Mouse (Mus musculus) stomach, embryonic 16.5 days (tissue): ENCODE results near the gene Sbf2. TPM values are rescaled to one million over a fixed set of nuclear protein-coding genes. Genes with fewer than 3 reads are reported as not detected.

Experiments used
- ATAC-seq: fragments of 200-750 bp; cut with Nextera tagmentation; 2 replicates; pipeline ENCODE4 v1.8.0; 2017; ENCODE audit warnings: moderate number of reproducible peaks, moderate TSS enrichment; ENCODE audit not compliant: insufficient read depth, low FRiP score
- H3K27ac ChIP-seq: fragments of 300-500 bp; sonication (generic); 2 replicates; pipeline ENCODE4 v1.5.1; 2014; ENCODE audit warnings: low read length
- H3K27me3 ChIP-seq: fragments of 300-500 bp; sonication (generic); 2 replicates; pipeline ENCODE4 v1.6.1; 2014; ENCODE audit warnings: low read length, control low read depth, mixed read lengths; ENCODE audit not compliant: control insufficient read depth, insufficient read depth
- H3K36me3 ChIP-seq: fragments of 300-500 bp; sonication (generic); 2 replicates; pipeline ENCODE4 v1.6.1; 2014; ENCODE audit warnings: low read length; ENCODE audit not compliant: control insufficient read depth, insufficient read depth
- H3K4me1 ChIP-seq: fragments of 300-500 bp; sonication (generic); 2 replicates; pipeline ENCODE4 v1.6.1; 2014; ENCODE audit warnings: low read length, control low read depth, mixed read lengths; ENCODE audit not compliant: control insufficient read depth, insufficient read depth
- H3K4me2 ChIP-seq: fragments of 300-500 bp; sonication (generic); 2 replicates; pipeline ENCODE4 v1.6.1; 2014; ENCODE audit warnings: low read depth, low read length, mixed read lengths
- H3K4me3 ChIP-seq: fragments of 300-500 bp; sonication (generic); replicated peaks from 2 replicates; pipeline ENCODE4 v1.5.1; 2014; ENCODE audit warnings: mild to moderate bottlenecking, low read length
- H3K9ac ChIP-seq: fragments of 300-500 bp; sonication (generic); 2 replicates; pipeline ENCODE4 v1.6.1; 2014; ENCODE audit warnings: low read length
- H3K9me3 ChIP-seq: fragments of 300-500 bp; sonication (generic); replicated peaks from 2 replicates; pipeline ENCODE4 v1.6.1; 2016; ENCODE audit warnings: low read length, control low read depth; ENCODE audit not compliant: control insufficient read depth
- WGBS: fragments of 180-500 bp; shearing (Covaris S2); extraction: QIAGEN DNeasy Blood & Tissue Kit; methylation state at CpG from one replicate; pipeline ENCODE4 v1.1.7; 2014; 5-methylcytosine and 5-hydroxymethylcytosine counted together
- polyA plus RNA-seq: library from polyadenylated mRNA; unstranded; fragments of >200 nt; fragmentation: Nextera tagmentation; extraction: Ambion mirVana; gene quantifications from 2 replicates; pipeline ENCODE4 v1.2.1, GENCODE M21; 2015

Sbf2 gene
- polyA plus RNA-seq, 1 experiment from 2014 or later, result 31.6 TPM

- no peak overlapping the region for H3K27ac ChIP-seq
- no peaks in the 10 kb centered on the region for H3K27me3 ChIP-seq
- 67% methylated on average over 10 of the region's 10 CpGs for WGBS
- H3K36me3 ChIP-seq, result no peaks in the 10 kb centered on the region
- no peaks in the 10 kb centered on the region for H3K9me3 ChIP-seq
- ATAC-seq, result no peak
- no peak overlapping the region for H3K4me3 ChIP-seq
- no peak overlapping the region for H3K4me2 ChIP-seq
- H3K9ac ChIP-seq, result no peak overlapping the region
- H3K4me1 ChIP-seq, result no peaks in the 10 kb centered on the region
Observed at GRCm38 (mm10) chr7:110379335-110379914, 235.3 kb downstream of the Sbf2 start.

- no peak for ATAC-seq
- no peaks in the 10 kb centered on the region for H3K4me1 ChIP-seq
- 68% methylated on average over 4 of the region's 4 CpGs for WGBS
- H3K9ac ChIP-seq, result no peak overlapping the region
- no peak overlapping the region for H3K4me2 ChIP-seq
- peaks cover 12% of the 10 kb centered on the region for H3K36me3 ChIP-seq
- no peaks in the 10 kb centered on the region for H3K9me3 ChIP-seq
- no peak overlapping the region for H3K4me3 ChIP-seq
- H3K27ac ChIP-seq, result no peak overlapping the region
- no peaks in the 10 kb centered on the region for H3K27me3 ChIP-seq
Observed at GRCm38 (mm10) chr7:110372529-110372928, 242.2 kb downstream of the Sbf2 start.

- 91% methylated on average over 11 of the region's 11 CpGs for WGBS
- no peak overlapping the region for H3K4me3 ChIP-seq
- no peaks in the 10 kb centered on the region for H3K27me3 ChIP-seq
- no peak overlapping the region for H3K27ac ChIP-seq
- no peaks in the 10 kb centered on the region for H3K4me1 ChIP-seq
- no peaks in the 10 kb centered on the region for H3K9me3 ChIP-seq
- 0 out of 2 replicates have a peak, but pooled peaks cover 4% of the 10 kb centered on the region for H3K36me3 ChIP-seq
- no peak for ATAC-seq
- H3K4me2 ChIP-seq, result no peak overlapping the region
- H3K9ac ChIP-seq, result no peak overlapping the region
Observed at GRCm38 (mm10) chr7:110362005-110362404, 252.7 kb downstream of the Sbf2 start.

- no peak overlapping the region for H3K9ac ChIP-seq
- ATAC-seq, result no peak
- 80% methylated on average over 1 of the region's 1 CpGs for WGBS
- no peak overlapping the region for H3K27ac ChIP-seq
- no peaks in the 10 kb centered on the region for H3K9me3 ChIP-seq
- no peaks in the 10 kb centered on the region for H3K27me3 ChIP-seq
- H3K4me2 ChIP-seq, result no peak overlapping the region
- no peaks in the 10 kb centered on the region for H3K4me1 ChIP-seq
- 0 out of 2 replicates have a peak, but pooled peaks cover 4% of the 10 kb centered on the region for H3K36me3 ChIP-seq
- H3K4me3 ChIP-seq, result no peak overlapping the region
Observed at GRCm38 (mm10) chr7:110361516-110361915, 253.2 kb downstream of the Sbf2 start.

GRCm38 (mm10) chr7:110359391-110359790 lies 255.3 kb downstream of the Sbf2 start:
- H3K4me1 ChIP-seq, result no peaks in the 10 kb centered on the region
- no peak for ATAC-seq
- H3K9me3 ChIP-seq, result no peaks in the 10 kb centered on the region
- H3K36me3 ChIP-seq, result 0 out of 2 replicates have a peak, but pooled peaks cover 4% of the 10 kb centered on the region
- no peaks in the 10 kb centered on the region for H3K27me3 ChIP-seq
- no peak overlapping the region for H3K4me3 ChIP-seq
- WGBS, result 92% methylated on average over 2 of the region's 2 CpGs
- H3K9ac ChIP-seq, result no peak overlapping the region
- H3K27ac ChIP-seq, result no peak overlapping the region
- H3K4me2 ChIP-seq, result no peak overlapping the region

- no peak overlapping the region for H3K27ac ChIP-seq
- no peak for ATAC-seq
- H3K27me3 ChIP-seq, result no peaks in the 10 kb centered on the region
- no peaks in the 10 kb centered on the region for H3K4me1 ChIP-seq
- H3K9ac ChIP-seq, result no peak overlapping the region
- no peak overlapping the region for H3K4me3 ChIP-seq
- WGBS, result 81% methylated on average over 2 of the region's 2 CpGs
- no peak overlapping the region for H3K4me2 ChIP-seq
- H3K36me3 ChIP-seq, result no peaks in the 10 kb centered on the region
- H3K9me3 ChIP-seq, result no peaks in the 10 kb centered on the region
Observed at GRCm38 (mm10) chr7:110353971-110354370, 260.8 kb downstream of the Sbf2 start.

- no peak for ATAC-seq
- no peaks in the 10 kb centered on the region for H3K36me3 ChIP-seq
- H3K27me3 ChIP-seq, result no peaks in the 10 kb centered on the region
- no peaks in the 10 kb centered on the region for H3K9me3 ChIP-seq
- 0 out of 2 replicates have a peak, but pooled peaks cover 2% of the 10 kb centered on the region for H3K4me1 ChIP-seq
- 89% methylated on average over 1 of the region's 1 CpGs for WGBS
- no peak overlapping the region for H3K4me2 ChIP-seq
- H3K9ac ChIP-seq, result no peak overlapping the region
- H3K4me3 ChIP-seq, result no peak overlapping the region
- no peak overlapping the region for H3K27ac ChIP-seq
Observed at GRCm38 (mm10) chr7:110347250-110347649, 267.5 kb downstream of the Sbf2 start.

GRCm38 (mm10) chr7:110337601-110338000 lies 277.1 kb downstream of the Sbf2 start:
- H3K27ac ChIP-seq, result no peak overlapping the region
- H3K36me3 ChIP-seq, result peaks cover 6% of the 10 kb centered on the region; the same call in 1 of the 2 replicates
- H3K4me2 ChIP-seq, result no peak overlapping the region
- no peaks in the 10 kb centered on the region for H3K9me3 ChIP-seq
- H3K4me1 ChIP-seq, result 0 out of 2 replicates have a peak, but pooled peaks cover 2% of the 10 kb centered on the region
- no peaks in the 10 kb centered on the region for H3K27me3 ChIP-seq
- no peak overlapping the region for H3K9ac ChIP-seq
- 80% methylated on average over 4 of the region's 4 CpGs for WGBS
- no peak for ATAC-seq
- no peak overlapping the region for H3K4me3 ChIP-seq

GRCm38 (mm10) chr7:110325381-110326110 lies 289.2 kb downstream of the Sbf2 start:
- Histone ChIP-seq H3K36me3 (peaks cover 15% of the 10 kb centered on the region), H3K9me3 (no peaks in the 10 kb centered on the region), H3K4me3 (no peak overlapping the region), H3K27me3 (no peaks in the 10 kb centered on the region), H3K4me2 (no peak overlapping the region), H3K9ac (no peak overlapping the region), H3K4me1 (no peaks in the 10 kb centered on the region), H3K27ac (no peak overlapping the region)
- 91% methylated on average over 5 of the region's 5 CpGs for WGBS
- ATAC-seq, result no peak
